ENCODE assay signal across 8 mouse cellular contexts in genomic region chr15:77152336-77153087, GRCm38 (mm10).
DNase-seq lines count a peak whose midpoint lies in the region; ATAC-seq and TF ChIP-seq lines count a peak whose summit lies in the region.

No protein-coding gene starts in this region.

- peak overlapping the region; percentile 59 for H3K9ac ChIP-seq in kidney, embryonic 15.5 days
- peak overlapping the region; percentile 20; the same call in 1 of the 2 replicates for H3K9ac ChIP-seq in lung, postnatal 0 days (replicated peaks; ENCODE audit: low read depth)
- H3K9ac ChIP-seq in stomach, embryonic 15.5 days = peak overlapping the region; percentile 50

- TF ChIP-seq POLR2A in embryonic fibroblast, embryonic 13.5 days (IDR thresholded peaks at IDR 0.05; ENCODE audit: low read depth, low read length) = no peak; the same call in 1 of the 2 replicates

- H3K9me3 ChIP-seq in heart, embryonic 10.5 days = no peaks in the 10 kb centered on the region
- no peaks in the 10 kb centered on the region for H3K9me3 ChIP-seq in kidney, embryonic 15.5 days (replicated peaks)
- H3K9me3 ChIP-seq in lung, postnatal 0 days (ENCODE audit: low read length) = no peaks in the 10 kb centered on the region
- H3K9me3 ChIP-seq in stomach, embryonic 15.5 days = no peaks in the 10 kb centered on the region

- H3K27me3 ChIP-seq in heart, embryonic 10.5 days (ENCODE audit: insufficient read depth, poor library complexity, severe bottlenecking) = no peaks in the 10 kb centered on the region
- no peaks in the 10 kb centered on the region for H3K27me3 ChIP-seq in kidney, embryonic 15.5 days
- no peaks in the 10 kb centered on the region for H3K27me3 ChIP-seq in lung, postnatal 0 days (replicated peaks; ENCODE audit: insufficient read depth, low read length)
- no peaks in the 10 kb centered on the region for H3K27me3 ChIP-seq in stomach, embryonic 15.5 days (replicated peaks)

- no peak for DNase-seq in heart, embryonic 10.5 days (ENCODE audit: low spot score)
- no peak for DNase-seq in heart, postnatal 14 days
- peak; percentile 45 for DNase-seq in adrenal gland, postnatal 10 days
- peak; percentile 32 for DNase-seq in lung, postnatal 0 days (ENCODE audit: low spot score)
- no peak for DNase-seq in spleen, postnatal 10 days (ENCODE audit: low spot score in 2 of 2)

- peak overlapping the region; percentile 67 for H3K4me2 ChIP-seq in kidney, embryonic 15.5 days
- peak overlapping the region; percentile 60 for H3K4me2 ChIP-seq in lung, postnatal 0 days (replicated peaks; ENCODE audit: low read depth, low read length)
- H3K4me2 ChIP-seq in stomach, embryonic 15.5 days = peak overlapping the region; percentile 49

- WGBS in heart, embryonic 10.5 days = under 1% methylated on average over 19 of the region's 19 CpGs
- under 1% methylated on average over 19 of the region's 19 CpGs for WGBS in kidney, embryonic 15.5 days
- WGBS in lung, postnatal 0 days = 2% methylated on average over 19 of the region's 19 CpGs
- WGBS in stomach, embryonic 15.5 days = under 1% methylated on average over 19 of the region's 19 CpGs

- TF ChIP-seq EP300 in lung, postnatal 0 days (IDR thresholded peaks at IDR 0.05) = no peak

- peaks cover 4% of the 10 kb centered on the region; the same call in 1 of the 2 replicates for H3K36me3 ChIP-seq in heart, embryonic 10.5 days
- H3K36me3 ChIP-seq in kidney, embryonic 15.5 days = no peaks in the 10 kb centered on the region
- H3K36me3 ChIP-seq in lung, postnatal 0 days (ENCODE audit: insufficient read depth, low read length) = no peaks in the 10 kb centered on the region
- no peaks in the 10 kb centered on the region for H3K36me3 ChIP-seq in stomach, embryonic 15.5 days

- H3K4me3 ChIP-seq in heart, embryonic 10.5 days = peak overlapping the region; percentile 65
- H3K4me3 ChIP-seq in embryonic fibroblast, embryonic 13.5 days (ENCODE audit: insufficient read depth, low read length) = peak overlapping the region; percentile 98
- H3K4me3 ChIP-seq in kidney, embryonic 15.5 days (replicated peaks) = peak overlapping the region; percentile 63
- H3K4me3 ChIP-seq in lung, postnatal 0 days (ENCODE audit: low read depth, low read length) = peak overlapping the region; percentile 42
- peak overlapping the region; percentile 62 for H3K4me3 ChIP-seq in stomach, embryonic 15.5 days (replicated peaks)

- no peak for TF ChIP-seq CTCF in embryonic fibroblast, embryonic 13.5 days (IDR thresholded peaks at IDR 0.05; ENCODE audit: borderline replicate concordance, insufficient read depth, low read length)
- peak; percentile 28; the same call in 1 of the 2 replicates for TF ChIP-seq CTCF in lung, postnatal 0 days (IDR thresholded peaks at IDR 0.05)

- H3K4me1 ChIP-seq in heart, embryonic 10.5 days = peaks cover 68% of the 10 kb centered on the region
- peaks cover 27% of the 10 kb centered on the region for H3K4me1 ChIP-seq in embryonic fibroblast, embryonic 13.5 days (ENCODE audit: control insufficient read depth, insufficient read depth, low read length)
- peaks cover 64% of the 10 kb centered on the region for H3K4me1 ChIP-seq in kidney, embryonic 15.5 days
- peaks cover 42% of the 10 kb centered on the region; the same call in 1 of the 2 replicates for H3K4me1 ChIP-seq in lung, postnatal 0 days (ENCODE audit: insufficient read depth, low read depth, low read length)
- H3K4me1 ChIP-seq in stomach, embryonic 15.5 days = peaks cover 46% of the 10 kb centered on the region

- peak overlapping the region; percentile 86 for H3K27ac ChIP-seq in heart, embryonic 10.5 days
- H3K27ac ChIP-seq in embryonic fibroblast, embryonic 13.5 days (ENCODE audit: insufficient read depth, low read length) = peak overlapping the region; percentile 97
- H3K27ac ChIP-seq in kidney, embryonic 15.5 days = peak overlapping the region; percentile 96
- peak overlapping the region; percentile 74 for H3K27ac ChIP-seq in lung, postnatal 0 days (ENCODE audit: low read length)
- peak overlapping the region; percentile 97 for H3K27ac ChIP-seq in stomach, embryonic 15.5 days

- ATAC-seq in kidney, embryonic 15.5 days (replicated peaks; ENCODE audit: low FRiP score) = no peak
- ATAC-seq in lung, postnatal 0 days = no peak
- no peak for ATAC-seq in stomach, embryonic 15.5 days (ENCODE audit: insufficient read depth, low FRiP score, low read depth)

- intact Hi-C loops in heart, postnatal 14 days (cut with DNase I) = loop anchor here (5.0 kb wide), 3 partner anchors 65 to 205 kb away; no protein-coding TSS in a partner anchor

Comparison
In these comparisons a context has a peak if more than half of its experiments do, and no peak if none do; other contexts are left out.
1. DNase-seq: peak in adrenal gland, postnatal 10 days (single experiment) and lung, postnatal 0 days (single experiment); none in heart, embryonic 10.5 days (single experiment), heart, postnatal 14 days (0 of 2) and spleen, postnatal 10 days (0 of 2).
2. H3K4me3 ChIP-seq: peak in every context shown above with its lines; median percentile 98 in embryonic fibroblast, embryonic 13.5 days; 65 in heart, embryonic 10.5 days; 63 in kidney, embryonic 15.5 days; 62 in stomach, embryonic 15.5 days; 42 in lung, postnatal 0 days.
3. Peak in every context shown above with its lines, with median percentiles within 50 percentile points of each other: H3K27ac ChIP-seq, H3K4me2 ChIP-seq and H3K9ac ChIP-seq.